Mouse (Mus musculus): ENCODE data around the gene Mrtfa. TPM values are rescaled to one million over a fixed set of nuclear protein-coding genes. Genes with fewer than 3 reads are reported as not detected.

Gene Mrtfa
- polyA plus RNA-seq, 1 experiment from 2014 or later: 15.5 TPM

DNA sequence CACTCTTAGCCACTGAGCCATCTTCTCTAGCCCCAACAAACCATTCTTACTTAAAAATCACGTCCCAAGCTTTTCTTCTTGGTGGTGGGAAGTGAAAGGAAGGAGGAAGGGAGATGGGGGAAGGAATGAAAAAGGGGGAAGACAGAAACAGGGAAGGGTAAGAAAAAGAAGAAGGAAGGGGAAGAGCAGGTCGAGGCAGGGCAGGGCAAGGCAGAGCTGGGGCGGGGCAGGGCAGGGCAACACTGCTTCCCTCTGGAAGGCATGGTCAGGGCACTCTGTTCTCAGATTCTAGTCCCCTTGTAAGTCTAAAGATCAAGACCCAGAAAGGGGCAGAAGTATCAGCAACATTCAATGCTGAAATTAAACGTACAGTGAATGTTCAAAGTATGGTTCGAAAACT is 132.8 kb downstream of the Mrtfa start:
- Histone ChIP-seq H3K27me3 (ENCODE audit: control insufficient read depth, insufficient read depth, low read length) (no peaks in the 10 kb centered on the region), H3K4me1 (ENCODE audit: control insufficient read depth, insufficient read depth, low read length) (no peaks in the 10 kb centered on the region), H3K27ac (replicated peaks; ENCODE audit: low read depth, low read length) (no peak overlapping the region), H3K9ac (replicated peaks; ENCODE audit: low read length) (no peak overlapping the region), H3K4me2 (ENCODE audit: low read depth, low read length) (no peak overlapping the region), H3K4me3 (ENCODE audit: low read depth, low read length) (no peak overlapping the region), H3K36me3 (replicated peaks; ENCODE audit: control insufficient read depth, insufficient read depth, low read depth, low read length) (no peaks in the 10 kb centered on the region), H3K9me3 (replicated peaks; ENCODE audit: control insufficient read depth, low read length) (no peaks in the 10 kb centered on the region)
- ATAC-seq (replicated peaks; ENCODE audit: insufficient number of reproducible peaks, low FRiP score, low TSS enrichment, low read depth): no peak
- WGBS: 87% methylated on average over 5 of the region's 5 CpGs
- no peak for DNase-seq (ENCODE audit: low spot score)

DNA sequence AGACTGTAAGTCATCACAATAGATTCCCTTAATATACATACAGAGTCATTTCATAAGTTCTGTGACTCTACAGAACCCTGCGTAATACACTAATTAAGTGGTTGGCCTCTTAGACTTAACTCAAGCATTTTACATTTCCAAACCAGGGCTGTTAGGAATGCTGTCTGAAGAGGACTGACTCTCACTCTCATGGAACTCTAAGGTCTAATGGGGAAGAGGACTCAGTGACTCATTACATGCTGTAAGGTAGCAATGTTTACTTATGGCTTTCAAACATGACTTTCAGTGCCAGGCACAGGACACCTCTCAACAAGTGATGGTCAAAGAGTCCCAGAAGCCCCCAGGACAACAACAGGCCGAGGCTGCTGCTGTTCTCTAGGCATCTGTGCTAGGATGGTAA is 135.1 kb downstream of the Mrtfa start:
- no peak for ATAC-seq (replicated peaks; ENCODE audit: insufficient number of reproducible peaks, low FRiP score, low TSS enrichment, low read depth)
- WGBS: 92% methylated on average over 2 of the region's 2 CpGs
- no peak overlapping the region for H3K9ac ChIP-seq (replicated peaks; ENCODE audit: low read length)
- no peak for DNase-seq (ENCODE audit: low spot score)
- H3K27ac ChIP-seq (replicated peaks; ENCODE audit: low read depth, low read length): no peak overlapping the region
- no peaks in the 10 kb centered on the region for H3K4me1 ChIP-seq (ENCODE audit: control insufficient read depth, insufficient read depth, low read length)
- no peak overlapping the region for H3K4me2 ChIP-seq (ENCODE audit: low read depth, low read length)
- H3K36me3 ChIP-seq (replicated peaks; ENCODE audit: control insufficient read depth, insufficient read depth, low read depth, low read length): no peaks in the 10 kb centered on the region
- H3K27me3 ChIP-seq (ENCODE audit: control insufficient read depth, insufficient read depth, low read length): no peaks in the 10 kb centered on the region
- H3K4me3 ChIP-seq (ENCODE audit: low read depth, low read length): no peak overlapping the region
- H3K9me3 ChIP-seq (replicated peaks; ENCODE audit: control insufficient read depth, low read length): no peaks in the 10 kb centered on the region

- WGBS: 89% methylated on average over 5 of the region's 5 CpGs
- ATAC-seq (replicated peaks; ENCODE audit: insufficient number of reproducible peaks, low FRiP score, low TSS enrichment, low read depth): no peak
- H3K4me2 ChIP-seq (ENCODE audit: low read depth, low read length): no peak overlapping the region
Measured at GRCm38 (mm10) chr15:81052491-81052890, 138.1 kb downstream of the Mrtfa start.

DNA sequence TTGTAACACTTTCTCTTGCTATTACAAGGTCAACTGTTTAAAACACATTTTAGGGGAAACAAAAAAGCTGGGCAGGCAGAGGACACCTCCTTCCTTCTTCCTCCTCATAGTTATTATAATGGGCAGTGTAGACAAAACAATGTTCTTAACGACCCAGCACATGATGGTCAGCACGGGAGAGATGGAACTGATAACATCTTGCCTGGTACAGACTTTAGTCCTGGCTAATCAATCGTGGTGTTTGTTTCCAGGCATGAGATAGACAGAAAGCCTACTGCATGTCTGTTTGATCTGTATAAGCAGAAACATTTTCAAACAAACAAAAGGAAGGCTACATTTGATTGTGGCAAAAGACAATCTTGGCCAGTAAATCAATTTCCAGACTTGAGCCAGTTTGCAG is 140.1 kb downstream of the Mrtfa start:
- Histone ChIP-seq H3K9ac (replicated peaks; ENCODE audit: low read length) (no peak overlapping the region), H3K36me3 (replicated peaks; ENCODE audit: control insufficient read depth, insufficient read depth, low read depth, low read length) (no peaks in the 10 kb centered on the region), H3K9me3 (replicated peaks; ENCODE audit: control insufficient read depth, low read length) (no peaks in the 10 kb centered on the region), H3K4me2 (ENCODE audit: low read depth, low read length) (no peak overlapping the region), H3K4me3 (ENCODE audit: low read depth, low read length) (no peak overlapping the region), H3K27me3 (ENCODE audit: control insufficient read depth, insufficient read depth, low read length) (no peaks in the 10 kb centered on the region), H3K4me1 (ENCODE audit: control insufficient read depth, insufficient read depth, low read length) (no peaks in the 10 kb centered on the region; the same call in 1 of the 2 replicates), H3K27ac (replicated peaks; ENCODE audit: low read depth, low read length) (no peak overlapping the region)
- DNase-seq (ENCODE audit: low spot score) (no peak), ATAC-seq (replicated peaks; ENCODE audit: insufficient number of reproducible peaks, low FRiP score, low TSS enrichment, low read depth) (no peak)
- 45% methylated on average over 3 of the region's 3 CpGs for WGBS

More at GRCm38 (mm10) chr15:81052491-81052890, 138.1 kb downstream of the Mrtfa start:
- no peak for DNase-seq (ENCODE audit: low spot score)
- H3K36me3 ChIP-seq (replicated peaks; ENCODE audit: control insufficient read depth, insufficient read depth, low read depth, low read length): no peaks in the 10 kb centered on the region
- no peaks in the 10 kb centered on the region for H3K27me3 ChIP-seq (ENCODE audit: control insufficient read depth, insufficient read depth, low read length)
- no peak overlapping the region for H3K4me3 ChIP-seq (ENCODE audit: low read depth, low read length)
- H3K9ac ChIP-seq (replicated peaks; ENCODE audit: low read length): no peak overlapping the region
- H3K9me3 ChIP-seq (replicated peaks; ENCODE audit: control insufficient read depth, low read length): no peaks in the 10 kb centered on the region
- H3K4me1 ChIP-seq (ENCODE audit: control insufficient read depth, insufficient read depth, low read length): no peaks in the 10 kb centered on the region; the same call in 1 of the 2 replicates
- H3K27ac ChIP-seq (replicated peaks; ENCODE audit: low read depth, low read length): no peak overlapping the region

- H3K27ac ChIP-seq (replicated peaks; ENCODE audit: low read depth, low read length): no peak overlapping the region
- H3K4me2 ChIP-seq (ENCODE audit: low read depth, low read length): no peak overlapping the region
- H3K9ac ChIP-seq (replicated peaks; ENCODE audit: low read length): no peak overlapping the region
- no peaks in the 10 kb centered on the region for H3K36me3 ChIP-seq (replicated peaks; ENCODE audit: control insufficient read depth, insufficient read depth, low read depth, low read length)
- ATAC-seq (replicated peaks; ENCODE audit: insufficient number of reproducible peaks, low FRiP score, low TSS enrichment, low read depth) (no peak), DNase-seq (ENCODE audit: low spot score) (peak; percentile 51)
- H3K4me1 ChIP-seq (ENCODE audit: control insufficient read depth, insufficient read depth, low read length): no peaks in the 10 kb centered on the region; the same call in 1 of the 2 replicates
- WGBS: 74% methylated on average over 6 of the region's 6 CpGs
- no peaks in the 10 kb centered on the region for H3K9me3 ChIP-seq (replicated peaks; ENCODE audit: control insufficient read depth, low read length)
- H3K27me3 ChIP-seq (ENCODE audit: control insufficient read depth, insufficient read depth, low read length): no peaks in the 10 kb centered on the region
- H3K4me3 ChIP-seq (ENCODE audit: low read depth, low read length): no peak overlapping the region
Measured at GRCm38 (mm10) chr15:81049401-81050053, 141.0 kb downstream of the Mrtfa start.

GRCm38 (mm10) chr15:81047497-81047896 is 143.1 kb downstream of the Mrtfa start:
- Histone ChIP-seq H3K4me1 (ENCODE audit: control insufficient read depth, insufficient read depth, low read length) (no peaks in the 10 kb centered on the region; the same call in 1 of the 2 replicates), H3K9ac (replicated peaks; ENCODE audit: low read length) (no peak overlapping the region), H3K27me3 (ENCODE audit: control insufficient read depth, insufficient read depth, low read length) (no peaks in the 10 kb centered on the region), H3K36me3 (replicated peaks; ENCODE audit: control insufficient read depth, insufficient read depth, low read depth, low read length) (no peaks in the 10 kb centered on the region), H3K9me3 (replicated peaks; ENCODE audit: control insufficient read depth, low read length) (no peaks in the 10 kb centered on the region), H3K4me3 (ENCODE audit: low read depth, low read length) (no peak overlapping the region), H3K27ac (replicated peaks; ENCODE audit: low read depth, low read length) (no peak overlapping the region), H3K4me2 (ENCODE audit: low read depth, low read length) (no peak overlapping the region)
- ATAC-seq (replicated peaks; ENCODE audit: insufficient number of reproducible peaks, low FRiP score, low TSS enrichment, low read depth) (no peak), DNase-seq (ENCODE audit: low spot score) (peak; percentile 7)
- 47% methylated on average over 10 of the region's 10 CpGs for WGBS

GRCm38 (mm10) chr15:81046061-81046460 is 144.5 kb downstream of the Mrtfa start:
- Histone ChIP-seq H3K4me3 (ENCODE audit: low read depth, low read length) (no peak overlapping the region), H3K4me1 (ENCODE audit: control insufficient read depth, insufficient read depth, low read length) (no peaks in the 10 kb centered on the region; the same call in 1 of the 2 replicates), H3K9me3 (replicated peaks; ENCODE audit: control insufficient read depth, low read length) (no peaks in the 10 kb centered on the region), H3K9ac (replicated peaks; ENCODE audit: low read length) (no peak overlapping the region), H3K36me3 (replicated peaks; ENCODE audit: control insufficient read depth, insufficient read depth, low read depth, low read length) (no peaks in the 10 kb centered on the region), H3K27me3 (ENCODE audit: control insufficient read depth, insufficient read depth, low read length) (no peaks in the 10 kb centered on the region), H3K27ac (replicated peaks; ENCODE audit: low read depth, low read length) (no peak overlapping the region), H3K4me2 (ENCODE audit: low read depth, low read length) (no peak overlapping the region)
- DNase-seq (ENCODE audit: low spot score): no peak
- no peak for ATAC-seq (replicated peaks; ENCODE audit: insufficient number of reproducible peaks, low FRiP score, low TSS enrichment, low read depth)
- WGBS: 92% methylated on average over 7 of the region's 7 CpGs

GRCm38 (mm10) chr15:81045336-81045735 is 145.2 kb downstream of the Mrtfa start:
- DNase-seq (ENCODE audit: low spot score) (no peak), ATAC-seq (replicated peaks; ENCODE audit: insufficient number of reproducible peaks, low FRiP score, low TSS enrichment, low read depth) (no peak)
- H3K9ac ChIP-seq (replicated peaks; ENCODE audit: low read length): no peak overlapping the region

More at GRCm38 (mm10) chr15:81045336-81045735, 145.2 kb downstream of the Mrtfa start:
- Histone ChIP-seq H3K27me3 (ENCODE audit: control insufficient read depth, insufficient read depth, low read length) (no peaks in the 10 kb centered on the region), H3K4me1 (ENCODE audit: control insufficient read depth, insufficient read depth, low read length) (no peaks in the 10 kb centered on the region; the same call in 1 of the 2 replicates), H3K27ac (replicated peaks; ENCODE audit: low read depth, low read length) (no peak overlapping the region), H3K9me3 (replicated peaks; ENCODE audit: control insufficient read depth, low read length) (no peaks in the 10 kb centered on the region), H3K4me3 (ENCODE audit: low read depth, low read length) (no peak overlapping the region), H3K4me2 (ENCODE audit: low read depth, low read length) (no peak overlapping the region), H3K36me3 (replicated peaks; ENCODE audit: control insufficient read depth, insufficient read depth, low read depth, low read length) (no peaks in the 10 kb centered on the region)
- 88% methylated on average over 4 of the region's 4 CpGs for WGBS
